In the genomic region with DNA sequence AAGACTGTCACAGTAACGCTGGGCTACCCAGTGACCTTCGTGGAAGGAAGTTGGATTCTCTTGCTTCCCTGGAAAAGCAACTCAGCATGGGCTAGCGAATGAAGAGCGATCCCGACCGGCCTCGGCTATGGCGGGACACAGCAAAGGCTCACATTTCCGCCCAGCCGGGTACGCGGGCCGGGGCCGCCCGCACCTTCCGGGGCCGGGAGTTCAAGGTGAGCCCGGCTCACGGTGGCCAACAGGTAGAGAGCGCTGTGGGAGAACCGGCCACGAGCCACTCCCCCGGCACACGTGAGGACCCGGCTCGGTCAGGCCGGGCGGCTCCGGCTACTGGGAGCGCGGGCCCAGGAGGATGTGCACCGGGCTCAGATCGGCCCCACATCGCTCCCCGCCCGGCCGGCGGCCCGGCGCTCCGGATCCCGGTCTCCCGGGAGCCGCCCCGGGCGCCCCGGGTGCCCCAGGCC, we compare ENCODE assay signal across 8 mouse cellular contexts. TPM values are rescaled to one million over a fixed set of nuclear protein-coding genes. Genes with fewer than 3 reads are reported as not detected.
DNase-seq lines count a peak whose midpoint lies in the region; ATAC-seq and TF ChIP-seq lines count a peak whose summit lies in the region.

No protein-coding gene starts in this region.

- H3K27me3 ChIP-seq in forebrain, postnatal 0 days (ENCODE audit: insufficient read depth, low read length): no peaks in the 10 kb centered on the region
- no peaks in the 10 kb centered on the region for H3K27me3 ChIP-seq in intestine, postnatal 0 days (replicated peaks; ENCODE audit: control insufficient read depth, insufficient read depth, low read length)
- H3K27me3 ChIP-seq in liver, postnatal 0 days (ENCODE audit: insufficient read depth, low read length): peaks cover 31% of the 10 kb centered on the region

- ATAC-seq in activated CD4-positive, CD25-positive, alpha-beta regulatory T cell, adult 4 months: peak; percentile 78
- ATAC-seq in forebrain, postnatal 0 days: peak; percentile 54
- ATAC-seq in intestine, postnatal 0 days: peak; percentile 76
- peak; percentile 73 for ATAC-seq in liver, postnatal 0 days
- peak; percentile 13; the same call in 1 of the 2 replicates for ATAC-seq in neutrophil, adult 5-6 weeks (ENCODE audit: extremely low read depth, insufficient number of reproducible peaks, low FRiP score, poor library complexity, severe bottlenecking)

- H3K4me2 ChIP-seq in forebrain, postnatal 0 days (ENCODE audit: low read depth): peak overlapping the region; percentile 90
- H3K4me2 ChIP-seq in intestine, postnatal 0 days (replicated peaks; ENCODE audit: low read depth): peak overlapping the region; percentile 90
- peak overlapping the region; percentile 84 for H3K4me2 ChIP-seq in liver, postnatal 0 days (ENCODE audit: low read depth, low read length)

- peak overlapping the region; percentile 78 for H3K9ac ChIP-seq in forebrain, postnatal 0 days
- H3K9ac ChIP-seq in intestine, postnatal 0 days (ENCODE audit: low read depth, low read length): peak overlapping the region; percentile 91
- H3K9ac ChIP-seq in liver, postnatal 0 days (replicated peaks): peak overlapping the region; percentile 52

- H3K9me3 ChIP-seq in forebrain, postnatal 0 days (ENCODE audit: low read length): no peaks in the 10 kb centered on the region
- no peaks in the 10 kb centered on the region for H3K9me3 ChIP-seq in intestine, postnatal 0 days (ENCODE audit: control insufficient read depth)
- no peaks in the 10 kb centered on the region for H3K9me3 ChIP-seq in liver, postnatal 0 days (ENCODE audit: low read length)

- peak; percentile 49 for DNase-seq in gastrocnemius, adult 2 months
- DNase-seq in gastrocnemius, adult 8-10 months (ENCODE audit: low spot score in 2 of 2): no peak
- peak; percentile 57 for DNase-seq in forebrain, postnatal 0 days
- peak; percentile 48 for DNase-seq in liver, postnatal 0 days
- DNase-seq in layer of hippocampus, adult 9-11 months: no peak

- H3K4me1 ChIP-seq in forebrain, postnatal 0 days (ENCODE audit: insufficient read depth): peaks cover 25% of the 10 kb centered on the region
- peaks cover 6% of the 10 kb centered on the region; the same call in 1 of the 2 replicates for H3K4me1 ChIP-seq in intestine, postnatal 0 days (replicated peaks; ENCODE audit: control insufficient read depth, insufficient read depth, low read length)
- no peaks in the 10 kb centered on the region; the same call in 1 of the 2 replicates for H3K4me1 ChIP-seq in liver, postnatal 0 days (ENCODE audit: insufficient read depth)

- under 1% methylated on average over 42 of the region's 47 CpGs for WGBS in forebrain, postnatal 0 days
- WGBS in intestine, postnatal 0 days: under 1% methylated on average over 39 of the region's 47 CpGs
- WGBS in liver, postnatal 0 days (ENCODE audit: insufficient replicate concordance): 2% methylated on average over 24 of the region's 47 CpGs

- H3K36me3 ChIP-seq in forebrain, postnatal 0 days (ENCODE audit: insufficient read depth): no peaks in the 10 kb centered on the region
- H3K36me3 ChIP-seq in intestine, postnatal 0 days (ENCODE audit: control insufficient read depth, insufficient read depth): no peaks in the 10 kb centered on the region
- H3K36me3 ChIP-seq in liver, postnatal 0 days (replicated peaks; ENCODE audit: insufficient read depth, low read length): no peaks in the 10 kb centered on the region

- H3K4me3 ChIP-seq in gastrocnemius, adult 2 months: peak overlapping the region; percentile 86
- H3K4me3 ChIP-seq in forebrain, postnatal 0 days (ENCODE audit: low read depth, low read length): peak overlapping the region; percentile 70
- H3K4me3 ChIP-seq in intestine, postnatal 0 days (ENCODE audit: low read depth, low read length): peak overlapping the region; percentile 86
- H3K4me3 ChIP-seq in liver, postnatal 0 days (ENCODE audit: low read depth, low read length): peak overlapping the region; percentile 58

- TF ChIP-seq EP300 in liver, postnatal 0 days (IDR thresholded peaks at IDR 0.05; ENCODE audit: low read depth): no peak

- intact Hi-C loops in gastrocnemius, adult 2 months (cut with DNase I): no loop called here

- no peak for TF ChIP-seq CTCF in gastrocnemius, adult 2 months (IDR thresholded peaks at IDR 0.05)
- TF ChIP-seq CTCF in forebrain, postnatal 0 days (IDR thresholded peaks at IDR 0.05; ENCODE audit: low read depth): no peak; the same call in 1 of the 2 replicates
- peak; percentile 37; the same call in 1 of the 2 replicates for TF ChIP-seq CTCF in intestine, postnatal 0 days (IDR thresholded peaks at IDR 0.05; ENCODE audit: low read depth)
- no peak for TF ChIP-seq CTCF in liver, postnatal 0 days (IDR thresholded peaks at IDR 0.05; ENCODE audit: low read depth)

- peak overlapping the region; percentile 84 for H3K27ac ChIP-seq in gastrocnemius, adult 2 months
- H3K27ac ChIP-seq in forebrain, postnatal 0 days (ENCODE audit: low read depth, low read length): peak overlapping the region; percentile 70
- peak overlapping the region; percentile 98 for H3K27ac ChIP-seq in intestine, postnatal 0 days (ENCODE audit: low read depth, low read length)
- peak overlapping the region; percentile 55 for H3K27ac ChIP-seq in liver, postnatal 0 days (ENCODE audit: low read depth)

RNA-seq across cellular contexts. Expression of a gene that starts 0.5 kb away (rescaled TPM):
- 10 to 100 TPM in 1 of 2 experiments, 1 to 10 TPM in 1; 6.9 to 13.8 TPM for total RNA-seq in gastrocnemius, adult 2 months (2021)
- total RNA-seq in gastrocnemius, adult 8-10 months (2022): 1 to 10 TPM; 4.5 to 6.3 (median 5.4) TPM
- 1 to 10 TPM; 1.1 to 1.5 TPM for polyA plus RNA-seq in activated CD4-positive, CD25-positive, alpha-beta regulatory T cell, adult 4 months (2017; shearing (Covaris generic))
- total RNA-seq in forebrain, postnatal 0 days (2014; rRNA removed): 37.7 and 40.2 TPM in 2 replicates
- 2.7 and 3.2 TPM in 2 replicates for polyA plus RNA-seq in forebrain, postnatal 0 days (2015; fragmentation: Nextera tagmentation; extraction: Ambion mirVana)
- polyA plus RNA-seq in intestine, postnatal 0 days (2015; fragmentation: Nextera tagmentation; extraction: Ambion mirVana): 5.6 and 6.1 TPM in 2 replicates
- polyA plus RNA-seq in liver, postnatal 0 days (2015; fragmentation: Nextera tagmentation; extraction: Ambion mirVana): 0.26 and 0.35 TPM in 2 replicates
- total RNA-seq in neutrophil, adult 5-6 weeks (2017): 4.3 and 5.6 TPM in 2 replicates

Comparison
In these comparisons a context has a peak if more than half of its experiments do, and no peak if none do; other contexts are left out.
1. DNase-seq: peak in gastrocnemius, adult 2 months (single experiment), forebrain, postnatal 0 days (single experiment) and liver, postnatal 0 days (single experiment); none in gastrocnemius, adult 8-10 months (0 of 2) and layer of hippocampus, adult 9-11 months (single experiment).
2. ATAC-seq: peak in every context shown above with its lines; median percentile 78 in activated CD4-positive, CD25-positive, alpha-beta regulatory T cell, adult 4 months; 76 in intestine, postnatal 0 days; 73 in liver, postnatal 0 days; 54 in forebrain, postnatal 0 days; 13 in neutrophil, adult 5-6 weeks.
3. Peak in every context shown above with its lines, with median percentiles within 50 percentile points of each other: H3K27ac ChIP-seq, H3K4me3 ChIP-seq, H3K4me2 ChIP-seq and H3K9ac ChIP-seq.